Mouse (Mus musculus) kidney, embryonic 14.5 days (tissue): ENCODE measurements around the gene Crebl2. TPM values are rescaled to one million over a fixed set of nuclear protein-coding genes. Genes with fewer than 3 reads are reported as not detected.

Experiments used
- ATAC-seq: fragments of 200-750 bp; cut with Nextera tagmentation; 2 replicates; pipeline ENCODE4 v1.8.0; 2017; ENCODE audit warnings: moderate number of reproducible peaks, mild to moderate bottlenecking, moderate TSS enrichment, moderate library complexity; ENCODE audit not compliant: low FRiP score, low TSS enrichment
- H3K27ac ChIP-seq: fragments of 300-500 bp; sonication (generic); 2 replicates; pipeline ENCODE4 v1.5.1; 2014; ENCODE audit warnings: low read depth, mild to moderate bottlenecking, low read length, moderate library complexity, mixed read lengths
- H3K27me3 ChIP-seq: fragments of 300-500 bp; sonication (generic); 2 replicates; pipeline ENCODE4 v1.6.1; 2014; ENCODE audit warnings: mild to moderate bottlenecking, low read length; ENCODE audit not compliant: control insufficient read depth, insufficient read depth
- H3K36me3 ChIP-seq: fragments of 300-500 bp; sonication (generic); 2 replicates; pipeline ENCODE4 v1.6.1; 2014; ENCODE audit warnings: low read length, mixed read lengths; ENCODE audit not compliant: control insufficient read depth, insufficient read depth
- H3K4me1 ChIP-seq: fragments of 300-500 bp; sonication (generic); 2 replicates; pipeline ENCODE4 v1.6.1; 2014; ENCODE audit warnings: low read length, mixed read lengths; ENCODE audit not compliant: control insufficient read depth, insufficient read depth
- H3K4me2 ChIP-seq: fragments of 300-500 bp; sonication (generic); replicated peaks from 2 replicates; pipeline ENCODE4 v1.6.1; 2014; ENCODE audit warnings: low read depth, mild to moderate bottlenecking, low read length
- H3K4me3 ChIP-seq: fragments of 300-500 bp; sonication (generic); 2 replicates; pipeline ENCODE4 v1.5.1; 2014; ENCODE audit warnings: mild to moderate bottlenecking, low read length
- H3K9ac ChIP-seq: fragments of 300-500 bp; sonication (generic); 2 replicates; pipeline ENCODE4 v1.6.1; 2014; ENCODE audit warnings: low read depth, mild to moderate bottlenecking, low read length, moderate library complexity
- H3K9me3 ChIP-seq: fragments of 300-500 bp; sonication (generic); 2 replicates; pipeline ENCODE4 v1.6.1; 2016; ENCODE audit warnings: low read length; ENCODE audit not compliant: control insufficient read depth
- WGBS: fragments of 180-500 bp; shearing (Covaris S2); extraction: QIAGEN DNeasy Blood & Tissue Kit; methylation state at CpG from one replicate; pipeline ENCODE4 v1.1.7; 2014; 5-methylcytosine and 5-hydroxymethylcytosine counted together
- polyA plus RNA-seq: library from polyadenylated mRNA; unstranded; fragments of >200 nt; fragmentation: Nextera tagmentation; extraction: Ambion mirVana; gene quantifications from 2 replicates; pipeline ENCODE4 v1.2.1, GENCODE M21; 2014

Crebl2 gene
- polyA plus RNA-seq, 1 experiment from 2014 or later = 1.7 TPM

DNA sequence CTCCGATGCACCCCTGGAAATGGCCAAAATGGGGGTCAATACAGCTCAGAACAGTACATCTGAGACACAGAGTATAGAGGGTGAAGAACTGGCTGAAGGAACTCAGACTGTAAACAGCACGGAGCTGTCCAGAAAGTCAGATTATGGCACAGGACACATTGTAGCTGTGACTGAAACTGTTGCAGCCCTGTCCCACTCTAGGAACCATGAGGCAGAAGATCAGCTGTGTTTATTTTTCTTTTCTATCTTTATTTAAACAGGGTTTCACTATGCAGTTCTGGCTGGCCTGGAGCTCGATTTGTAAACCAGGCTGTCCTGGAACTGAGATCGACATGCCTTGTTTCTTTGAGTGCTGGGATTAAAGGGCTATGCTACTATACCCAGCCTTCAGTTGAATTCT lies 30.3 kb downstream of the Crebl2 start:
- H3K9ac ChIP-seq = no peak overlapping the region
- no peaks in the 10 kb centered on the region for H3K27me3 ChIP-seq
- H3K4me1 ChIP-seq = peaks cover 11% of the 10 kb centered on the region; the same call in 1 of the 2 replicates
- H3K36me3 ChIP-seq = no peaks in the 10 kb centered on the region; the same call in 1 of the 2 replicates
- no peaks in the 10 kb centered on the region for H3K9me3 ChIP-seq
- H3K27ac ChIP-seq = no peak overlapping the region
- WGBS = 65% methylated on average over 4 of the region's 4 CpGs
- no peak overlapping the region for H3K4me3 ChIP-seq
- no peak for ATAC-seq
- no peak overlapping the region for H3K4me2 ChIP-seq

DNA sequence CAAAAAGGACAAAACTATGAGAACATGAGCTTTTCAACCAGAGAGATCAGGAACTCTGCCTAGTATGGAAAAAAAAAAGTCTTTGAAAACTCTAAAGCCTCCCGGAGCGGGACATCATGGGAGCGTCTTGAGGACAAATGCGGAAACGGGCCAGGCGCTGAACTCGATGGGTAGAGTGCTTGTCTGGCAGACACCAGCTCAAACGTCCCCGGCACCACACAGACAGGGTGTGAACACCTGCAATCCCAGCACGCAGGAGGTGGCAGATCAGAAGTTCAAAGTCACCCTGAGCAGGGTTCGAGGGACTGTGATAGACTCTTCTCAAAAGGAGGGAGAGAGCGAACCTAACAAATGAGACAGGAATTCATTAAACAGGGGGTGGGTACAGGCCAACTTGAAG lies 31.4 kb downstream of the Crebl2 start:
- Histone ChIP-seq H3K36me3 (no peaks in the 10 kb centered on the region; the same call in 1 of the 2 replicates), H3K9ac (no peak overlapping the region), H3K4me2 (no peak overlapping the region), H3K27ac (no peak overlapping the region), H3K4me3 (no peak overlapping the region), H3K9me3 (no peaks in the 10 kb centered on the region), H3K4me1 (peaks cover 11% of the 10 kb centered on the region; the same call in 1 of the 2 replicates), H3K27me3 (no peaks in the 10 kb centered on the region)
- ATAC-seq = no peak
- 86% methylated on average over 12 of the region's 12 CpGs for WGBS

DNA sequence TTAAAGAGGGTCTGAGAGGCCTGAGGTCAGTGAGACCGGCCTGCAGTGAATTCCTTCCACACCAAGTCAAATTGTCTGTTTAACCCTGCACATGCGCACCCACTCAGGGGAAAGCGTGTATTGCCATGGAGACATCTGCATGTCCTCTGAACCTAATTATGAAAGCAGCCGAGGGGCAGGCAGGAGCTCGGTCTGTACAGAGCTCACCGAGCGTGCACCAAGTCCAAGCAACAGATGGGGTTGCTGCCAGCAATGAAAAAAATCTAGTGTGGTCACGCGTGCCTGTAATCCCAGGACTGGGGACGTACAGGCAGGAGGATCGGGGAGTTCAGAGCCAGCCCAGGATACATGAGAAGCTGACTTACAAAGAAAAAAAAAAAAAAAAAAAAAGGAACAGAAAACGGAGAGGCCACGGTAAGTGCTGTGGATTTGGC lies 32.7 kb downstream of the Crebl2 start:
- Histone ChIP-seq H3K9ac (no peak overlapping the region), H3K27me3 (no peaks in the 10 kb centered on the region), H3K9me3 (no peaks in the 10 kb centered on the region), H3K36me3 (no peaks in the 10 kb centered on the region; the same call in 1 of the 2 replicates), H3K4me3 (peak overlapping the region; percentile 15; the same call in 1 of the 2 replicates), H3K4me2 (peak overlapping the region; percentile 36), H3K4me1 (peaks cover 11% of the 10 kb centered on the region; the same call in 1 of the 2 replicates), H3K27ac (no peak overlapping the region)
- 33% methylated on average over 13 of the region's 13 CpGs for WGBS
- ATAC-seq = peak; percentile 41

DNA sequence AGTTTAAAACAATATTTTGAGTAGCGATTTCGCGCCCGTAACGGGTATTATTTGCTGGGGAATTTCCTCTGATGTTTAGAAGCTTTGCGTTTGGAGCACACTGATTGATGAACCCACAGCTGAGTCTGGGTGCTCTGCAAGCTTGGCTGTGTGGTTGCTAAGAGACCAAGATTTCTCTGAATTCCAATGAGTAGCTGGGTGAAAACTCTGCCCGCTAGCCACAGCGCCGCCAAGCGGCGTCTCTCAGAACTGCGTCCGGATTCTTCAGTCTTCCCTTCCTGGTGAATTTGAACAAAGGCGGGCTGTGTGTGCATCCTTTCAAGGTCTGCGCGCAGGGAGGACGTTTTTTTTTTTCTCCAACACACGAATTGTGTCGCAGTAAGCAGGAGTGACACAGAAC lies 33.2 kb downstream of the Crebl2 start:
- WGBS = 2% methylated on average over 19 of the region's 19 CpGs
- peak overlapping the region; percentile 36 for H3K4me2 ChIP-seq
- H3K9me3 ChIP-seq = no peaks in the 10 kb centered on the region
- no peaks in the 10 kb centered on the region; the same call in 1 of the 2 replicates for H3K36me3 ChIP-seq
- H3K27ac ChIP-seq = no peak overlapping the region
- ATAC-seq = peak; percentile 82
- peak overlapping the region; percentile 15; the same call in 1 of the 2 replicates for H3K4me3 ChIP-seq
- no peak overlapping the region for H3K9ac ChIP-seq
- peaks cover 8% of the 10 kb centered on the region; the same call in 1 of the 2 replicates for H3K4me1 ChIP-seq
- no peaks in the 10 kb centered on the region for H3K27me3 ChIP-seq

DNA sequence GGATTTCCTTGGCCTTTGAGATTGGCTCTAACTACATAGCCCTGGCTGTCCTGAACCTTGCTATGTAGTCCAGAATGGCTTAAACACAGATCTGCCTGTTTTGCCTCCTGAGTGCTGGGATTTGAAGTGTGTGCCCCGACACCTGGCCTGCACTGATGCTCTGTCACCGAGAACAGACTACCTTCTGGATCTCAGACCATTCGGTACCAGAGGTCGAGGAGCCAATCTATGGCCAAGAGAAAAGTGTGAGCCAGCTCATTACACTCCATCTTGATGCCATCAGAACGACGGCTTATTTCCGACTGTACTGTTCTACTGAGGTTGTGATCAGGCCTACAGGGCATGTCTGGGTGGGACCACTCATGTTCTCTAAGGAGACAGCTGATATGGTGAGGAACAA lies 36.2 kb downstream of the Crebl2 start:
- H3K4me1 ChIP-seq = peaks cover 8% of the 10 kb centered on the region; the same call in 1 of the 2 replicates

DNA sequence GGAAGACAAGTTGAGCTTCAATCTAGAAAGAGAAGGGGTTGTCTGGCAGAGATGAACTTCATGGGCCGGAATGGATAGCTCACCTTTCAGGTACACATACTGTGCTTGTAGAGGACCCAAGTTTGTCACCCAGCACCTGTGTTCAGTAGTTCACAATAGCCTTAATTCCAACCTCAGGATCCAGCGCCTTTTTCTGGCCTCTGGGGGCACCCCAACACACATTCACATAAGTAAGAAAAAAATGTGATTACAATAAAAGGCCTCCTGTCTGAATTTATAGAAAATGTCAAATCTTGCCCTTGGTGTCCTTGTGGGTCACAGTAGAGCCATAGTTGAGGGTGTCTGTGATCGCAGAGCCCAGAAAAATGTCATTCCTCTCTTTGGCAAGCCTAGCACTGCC lies 37.4 kb downstream of the Crebl2 start:
- H3K4me3 ChIP-seq = no peak overlapping the region
- no peaks in the 10 kb centered on the region for H3K27me3 ChIP-seq
- no peak for ATAC-seq
- peaks cover 8% of the 10 kb centered on the region; the same call in 1 of the 2 replicates for H3K36me3 ChIP-seq
- 91% methylated on average over 3 of the region's 3 CpGs for WGBS
- no peaks in the 10 kb centered on the region for H3K9me3 ChIP-seq
- H3K4me2 ChIP-seq = no peak overlapping the region
- no peak overlapping the region for H3K27ac ChIP-seq
- H3K4me1 ChIP-seq = peaks cover 7% of the 10 kb centered on the region; the same call in 1 of the 2 replicates
- H3K9ac ChIP-seq = no peak overlapping the region

More for the DNA sequence above, 36.2 kb downstream of the Crebl2 start:
- Histone ChIP-seq H3K9ac (no peak overlapping the region), H3K36me3 (peaks cover 8% of the 10 kb centered on the region; the same call in 1 of the 2 replicates), H3K9me3 (no peaks in the 10 kb centered on the region), H3K27ac (no peak overlapping the region), H3K4me2 (no peak overlapping the region), H3K4me3 (no peak overlapping the region), H3K27me3 (no peaks in the 10 kb centered on the region)
- no peak for ATAC-seq
- WGBS = 91% methylated on average over 7 of the region's 7 CpGs

DNA sequence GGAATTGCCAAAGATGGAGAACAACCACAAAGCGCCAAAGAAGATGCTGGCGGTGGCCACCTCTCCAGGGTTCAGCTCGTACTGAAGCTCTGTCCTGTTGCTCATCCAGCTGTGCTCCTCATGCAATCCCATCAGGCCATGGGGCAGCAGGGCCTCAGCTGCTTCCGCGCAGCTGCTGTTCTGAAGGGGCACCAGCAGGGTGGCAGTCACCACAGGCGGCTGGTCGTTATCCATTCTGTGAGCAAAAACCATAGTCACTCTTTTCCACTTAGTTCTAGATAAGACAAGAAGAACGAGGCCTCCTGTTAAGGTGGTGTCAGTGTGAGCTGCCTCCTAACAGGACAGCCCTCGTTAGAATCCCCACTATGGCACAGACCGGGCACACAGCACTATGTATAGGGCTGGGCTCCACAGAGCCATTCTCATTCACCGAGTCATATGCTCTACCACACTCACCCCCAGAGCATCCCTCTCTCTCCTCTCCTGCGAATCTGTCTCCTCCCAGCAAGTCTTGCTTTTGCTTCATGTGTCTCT lies 40.3 kb downstream of the Crebl2 start:
- Histone ChIP-seq H3K9ac (no peak overlapping the region), H3K36me3 (peaks cover 8% of the 10 kb centered on the region; the same call in 1 of the 2 replicates), H3K4me1 (no peaks in the 10 kb centered on the region), H3K9me3 (no peaks in the 10 kb centered on the region), H3K4me2 (no peak overlapping the region), H3K27me3 (no peaks in the 10 kb centered on the region), H3K4me3 (no peak overlapping the region), H3K27ac (no peak overlapping the region)
- ATAC-seq = no peak
- 94% methylated on average over 12 of the region's 12 CpGs for WGBS

DNA sequence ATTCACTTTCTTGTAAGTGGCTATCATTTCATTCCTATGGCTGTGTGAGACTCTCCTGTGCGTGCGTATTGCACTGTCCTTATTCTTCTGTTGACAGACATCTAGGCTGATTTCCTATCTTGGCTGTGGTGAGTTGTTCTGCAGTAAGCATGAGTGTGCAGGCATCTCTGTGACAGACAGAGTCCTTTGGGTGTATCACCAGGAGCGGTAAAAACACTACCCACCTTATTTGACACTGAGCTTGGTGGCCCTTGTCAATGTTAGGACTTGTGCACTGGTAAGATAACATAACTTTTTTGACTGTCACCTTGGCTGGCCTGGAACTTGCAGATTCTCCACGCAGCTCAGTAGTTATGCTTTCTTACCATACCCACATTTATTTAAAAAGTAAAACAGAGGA lies 40.9 kb downstream of the Crebl2 start:
- Histone ChIP-seq H3K4me2 (no peak overlapping the region), H3K4me1 (no peaks in the 10 kb centered on the region), H3K27ac (no peak overlapping the region), H3K27me3 (no peaks in the 10 kb centered on the region), H3K9me3 (no peaks in the 10 kb centered on the region), H3K4me3 (no peak overlapping the region), H3K9ac (no peak overlapping the region), H3K36me3 (peaks cover 8% of the 10 kb centered on the region; the same call in 1 of the 2 replicates)
- 93% methylated on average over 4 of the region's 4 CpGs for WGBS
- ATAC-seq = no peak

DNA sequence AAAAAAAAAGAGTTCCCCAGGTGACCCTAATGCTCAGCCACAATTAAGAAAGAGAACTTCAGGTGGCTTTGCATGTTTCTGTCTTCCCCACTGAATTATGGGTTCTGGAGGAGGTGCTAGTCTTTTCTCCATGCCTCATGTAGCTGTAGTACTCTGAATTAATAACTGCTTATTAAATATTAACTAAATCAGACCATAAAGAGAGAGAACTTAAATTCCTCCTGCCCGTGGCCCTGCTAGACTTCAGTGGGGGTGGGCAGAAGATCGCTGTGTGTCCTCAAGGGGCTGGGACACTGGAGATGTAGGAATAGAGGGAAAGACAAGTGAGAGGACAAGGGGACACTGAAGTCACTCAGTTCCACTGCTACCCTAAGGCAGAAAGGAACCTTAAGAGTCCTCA lies 42.3 kb downstream of the Crebl2 start:
- peak overlapping the region; percentile 19; the same call in 1 of the 2 replicates for H3K27ac ChIP-seq
- H3K36me3 ChIP-seq = peaks cover 8% of the 10 kb centered on the region; the same call in 1 of the 2 replicates
- no peaks in the 10 kb centered on the region for H3K9me3 ChIP-seq
- H3K9ac ChIP-seq = no peak overlapping the region
- no peak overlapping the region for H3K4me3 ChIP-seq
- H3K27me3 ChIP-seq = no peaks in the 10 kb centered on the region
- 0 out of 2 replicates have a peak, but pooled peaks have one; percentile 20 for ATAC-seq
- 67% methylated on average over 2 of the region's 2 CpGs for WGBS
- no peaks in the 10 kb centered on the region for H3K4me1 ChIP-seq
- no peak overlapping the region for H3K4me2 ChIP-seq
